Mouse (Mus musculus) retina, postnatal 1 day (tissue): Measurements from ENCODE around the gene Pias1.

Experiments
- DNase-seq: peaks from one replicate; pipeline ENCODE4 v3.0.0-alpha.2; 2012

Pias1 gene

DNA sequence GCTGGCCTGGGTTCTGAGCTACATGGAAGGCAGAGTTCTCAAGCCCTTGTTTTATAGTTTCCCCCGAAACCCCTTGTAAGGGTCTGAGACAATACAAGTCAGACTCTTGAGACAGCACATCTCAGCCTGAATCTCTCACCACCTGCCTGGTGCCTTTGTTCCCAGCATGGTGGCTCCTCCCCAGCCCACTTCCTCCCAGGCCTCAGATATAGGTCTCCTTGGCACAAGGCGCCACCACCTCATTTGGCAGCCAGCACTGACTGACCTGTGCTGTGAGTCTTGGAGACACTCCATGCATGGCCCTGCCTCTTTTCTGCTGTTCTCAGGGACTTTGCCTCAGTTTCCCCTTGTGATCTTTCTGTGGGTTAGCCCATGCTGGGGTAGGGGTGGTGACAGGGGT, 136.2 kb downstream of the Pias1 start:
- no peak for DNase-seq

DNA sequence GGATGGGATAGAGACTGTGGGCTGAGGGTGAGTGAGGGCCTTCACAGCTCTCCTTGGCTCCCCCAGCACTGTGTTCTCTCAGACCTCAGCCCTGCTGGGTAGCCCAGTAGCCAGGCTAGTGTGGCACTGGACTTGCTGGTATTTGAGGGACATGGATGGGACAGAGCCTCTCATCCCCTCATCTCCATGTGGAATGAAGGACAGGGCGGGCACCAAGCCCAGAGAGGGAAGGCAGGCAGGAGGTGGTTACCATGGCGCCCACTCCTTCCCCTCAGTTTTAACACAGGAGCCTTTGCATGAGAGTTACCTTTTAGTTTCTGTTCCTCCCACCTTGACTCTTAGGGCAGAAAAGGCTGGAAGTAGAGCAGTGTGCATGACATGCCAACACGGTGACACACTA, 139.1 kb downstream of the Pias1 start:
- no peak for DNase-seq

DNA sequence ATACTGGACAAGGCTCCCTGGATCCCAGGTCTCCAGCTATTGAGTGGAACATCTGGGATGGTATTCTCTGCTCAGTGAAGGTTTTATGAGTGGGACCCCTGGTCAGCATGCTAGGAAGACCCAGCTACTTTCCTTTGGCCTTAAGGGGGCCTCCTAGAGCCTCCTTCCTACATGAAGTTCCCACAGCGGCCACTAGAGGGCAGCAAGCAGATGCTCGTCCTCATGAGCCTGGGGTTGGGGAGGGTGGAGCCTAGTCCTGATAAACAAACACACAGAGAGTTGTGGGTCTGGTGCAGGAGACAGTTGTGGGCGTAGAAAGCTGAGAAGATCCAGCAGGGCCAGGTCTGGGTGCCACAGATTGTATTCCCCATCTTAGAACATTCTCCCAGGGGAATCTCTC, 140.0 kb downstream of the Pias1 start:
- DNase-seq = peak; percentile 92

DNA sequence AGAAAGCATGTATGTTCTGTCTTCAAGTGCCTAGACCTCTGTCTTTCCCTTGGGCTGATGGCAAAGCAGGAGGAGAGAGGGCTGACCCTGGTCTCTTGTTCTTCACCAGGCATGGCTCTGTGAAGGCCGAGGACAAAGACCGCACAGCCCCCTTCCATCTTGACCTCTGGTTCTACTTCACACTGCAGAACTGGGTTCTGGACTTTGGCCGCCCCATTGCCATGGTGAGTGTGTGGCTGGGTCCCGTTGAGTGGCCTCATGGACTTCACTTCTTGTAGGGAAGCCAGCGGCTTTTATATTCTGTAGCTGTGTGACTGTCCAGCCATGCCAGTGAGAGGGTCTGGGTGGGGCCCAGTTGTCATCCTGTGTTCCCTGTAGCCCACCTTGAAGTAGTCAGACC, 143.3 kb downstream of the Pias1 start:
- DNase-seq = no peak

DNA sequence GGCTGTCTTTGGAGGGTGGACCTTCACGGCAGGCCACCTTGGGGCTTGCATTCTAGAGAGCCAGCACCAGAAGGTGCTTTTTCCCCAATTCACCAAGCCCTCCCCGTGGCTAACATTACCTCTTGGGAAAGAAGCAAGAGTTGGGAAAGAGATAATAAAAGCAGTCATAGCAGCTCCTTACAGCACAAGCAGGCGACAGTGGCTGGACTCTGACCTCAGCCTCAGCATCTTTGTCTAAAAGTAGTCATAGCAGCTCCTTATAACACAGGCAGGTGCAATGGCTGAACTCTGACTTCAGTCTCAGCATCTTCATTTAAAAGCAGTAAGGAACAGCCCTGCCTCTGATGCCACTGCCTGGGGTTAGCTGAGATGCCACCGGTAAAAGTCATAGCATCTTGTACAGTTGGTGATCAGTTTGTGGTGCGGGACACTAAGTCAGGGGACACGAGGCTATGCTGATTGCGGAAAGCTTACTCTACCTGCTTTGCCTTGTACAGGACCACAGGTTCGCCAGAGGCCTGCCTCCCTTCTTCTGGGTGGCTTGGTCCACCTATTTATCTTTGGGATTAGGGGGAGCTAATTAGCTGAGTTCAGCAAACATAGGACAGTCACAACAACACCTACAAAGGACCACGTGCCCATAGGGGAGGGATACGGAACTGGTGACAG, 144.2 kb downstream of the Pias1 start:
- no peak for DNase-seq

DNA sequence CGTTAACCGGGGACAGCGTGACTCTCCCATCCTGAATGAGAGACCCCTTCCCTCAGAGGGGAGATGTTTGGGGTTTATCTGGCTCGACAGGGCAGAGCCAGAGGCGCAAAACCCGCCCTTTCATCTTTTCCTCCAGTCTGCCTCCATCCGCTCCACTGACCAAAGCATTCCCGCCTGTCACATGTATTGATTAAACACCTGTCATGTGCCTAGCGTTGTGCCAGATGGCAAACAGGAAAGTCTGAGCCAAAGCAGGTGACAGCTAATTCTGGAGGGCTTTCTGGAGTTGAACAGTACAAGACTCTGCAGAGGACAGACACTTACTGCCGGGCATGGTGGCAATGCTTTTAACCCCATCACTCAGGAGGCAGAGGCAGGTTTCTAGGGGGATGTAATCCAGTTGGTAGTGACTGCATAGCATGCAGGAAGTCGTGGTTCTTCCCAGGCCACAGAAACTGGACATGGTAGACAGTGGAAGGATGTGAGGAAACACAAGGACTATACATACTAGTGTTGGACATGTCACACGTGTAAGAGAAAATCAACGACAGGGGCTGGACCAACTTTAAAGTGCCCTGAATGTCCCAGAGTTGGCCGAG, 148.5 kb downstream of the Pias1 start:
- DNase-seq = peak; percentile 61

DNA sequence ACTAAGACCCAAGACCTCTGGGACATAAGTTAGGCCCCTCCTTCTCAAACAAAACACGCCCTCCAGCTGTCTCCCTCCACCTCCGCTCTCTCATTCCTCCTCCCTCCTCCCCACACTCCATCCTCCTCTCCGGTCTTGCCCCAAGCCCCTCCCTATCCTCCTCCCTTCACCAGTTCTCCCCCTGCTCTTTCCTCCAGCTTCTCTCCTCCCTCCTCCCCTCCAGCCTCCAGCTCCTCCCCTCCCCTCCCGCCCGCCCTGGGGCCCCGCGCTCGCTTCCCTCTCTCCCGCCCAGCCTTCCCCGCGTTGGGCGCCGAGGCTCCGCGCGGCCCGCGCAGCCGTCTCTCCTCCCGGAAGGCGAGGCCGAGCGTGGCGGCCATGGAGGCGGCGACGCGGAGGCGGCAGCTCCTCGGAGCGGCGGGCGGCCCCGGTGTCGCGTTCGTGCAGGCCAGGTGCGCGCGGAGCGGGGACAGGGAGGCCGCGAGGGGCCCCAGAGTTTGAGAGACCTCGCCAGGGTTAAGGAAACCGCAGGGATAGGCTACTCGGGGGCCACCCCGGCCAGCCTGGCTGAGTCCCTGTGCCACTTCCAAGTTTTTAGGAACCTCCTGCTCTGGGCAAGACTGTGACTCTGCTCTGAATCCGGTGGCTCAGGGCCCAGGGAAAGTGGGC, 149.1 kb downstream of the Pias1 start, which contains the start of gene Cln6:
Gene Cln6, plus strand, starts transcription at position 280 of the 666 bp plus-strand sequence.
- peak; percentile 95 for DNase-seq

DNA sequence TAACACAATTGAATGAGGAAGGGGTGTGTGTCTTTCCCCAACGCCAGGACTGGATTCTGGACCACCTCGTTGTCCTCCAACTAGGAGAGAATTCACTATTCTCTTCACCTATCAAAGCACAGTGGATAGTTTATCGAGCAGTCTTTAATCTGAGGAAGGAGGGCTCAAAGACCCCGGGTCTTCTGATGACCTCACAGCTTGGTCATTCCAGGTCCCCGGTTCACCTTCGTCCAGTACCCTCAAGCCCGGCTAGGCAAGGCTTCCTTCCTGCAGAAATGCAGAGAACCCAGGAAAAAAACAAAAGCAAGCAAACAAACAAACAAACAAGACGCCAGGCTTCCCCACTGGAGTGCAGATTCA, 149.6 kb downstream of the Pias1 start:
- DNase-seq = no peak

DNA sequence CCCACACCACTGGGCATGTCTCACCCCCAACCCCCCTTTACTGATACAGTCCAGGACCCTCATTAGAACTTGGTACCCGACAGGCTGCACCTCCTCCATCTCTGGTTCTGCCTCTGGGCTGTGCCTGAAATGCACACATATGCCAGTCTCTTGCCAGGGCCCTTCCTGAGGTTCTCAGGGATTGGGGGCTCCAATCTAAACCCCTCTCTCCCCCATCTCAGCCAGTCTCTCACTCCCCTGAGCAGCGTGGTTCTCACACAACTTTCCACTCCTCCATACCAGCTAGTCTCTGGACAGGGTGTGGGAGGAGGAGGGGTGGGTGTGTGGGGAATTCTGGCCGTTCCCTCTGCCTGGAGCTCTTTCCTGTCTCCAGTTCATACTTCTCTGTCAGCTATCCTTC, 150.1 kb downstream of the Pias1 start:
- no peak for DNase-seq

DNA sequence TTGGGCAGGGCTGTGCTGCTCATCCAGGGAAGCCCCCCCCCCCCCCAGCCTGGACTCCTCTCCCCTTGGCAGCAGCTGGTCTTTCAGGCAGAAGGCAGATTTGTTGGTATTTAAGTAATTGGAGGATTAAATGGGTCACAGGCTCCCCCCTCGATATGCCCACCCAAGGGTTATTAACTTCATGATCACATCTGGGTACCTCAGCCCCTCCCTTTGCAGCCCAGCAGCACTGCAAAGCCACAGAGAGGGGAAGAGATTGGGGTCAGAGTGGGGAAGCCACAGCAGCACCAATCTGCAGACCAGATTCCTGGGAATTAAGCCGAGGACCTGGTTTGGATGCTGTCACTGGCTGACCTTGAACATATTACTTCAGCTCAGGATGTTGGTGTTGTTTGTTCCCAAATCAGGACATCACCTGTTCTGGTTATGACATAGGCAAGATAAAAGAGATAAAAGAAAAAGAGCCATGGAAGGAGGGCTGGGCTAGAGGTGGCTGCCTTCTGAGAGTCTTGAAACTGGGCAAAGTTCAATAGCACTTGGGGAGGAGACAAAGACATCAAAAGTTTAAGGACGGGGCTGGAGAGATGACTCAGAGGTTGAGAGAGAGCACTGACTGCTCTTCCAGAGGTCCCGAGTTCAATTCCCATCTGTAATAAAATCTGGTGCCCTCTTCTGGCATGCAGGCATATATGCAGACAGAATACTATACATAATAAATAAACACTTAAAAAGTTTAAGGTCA, 151.8 kb downstream of the Pias1 start:
- peak; percentile 88 for DNase-seq

DNA sequence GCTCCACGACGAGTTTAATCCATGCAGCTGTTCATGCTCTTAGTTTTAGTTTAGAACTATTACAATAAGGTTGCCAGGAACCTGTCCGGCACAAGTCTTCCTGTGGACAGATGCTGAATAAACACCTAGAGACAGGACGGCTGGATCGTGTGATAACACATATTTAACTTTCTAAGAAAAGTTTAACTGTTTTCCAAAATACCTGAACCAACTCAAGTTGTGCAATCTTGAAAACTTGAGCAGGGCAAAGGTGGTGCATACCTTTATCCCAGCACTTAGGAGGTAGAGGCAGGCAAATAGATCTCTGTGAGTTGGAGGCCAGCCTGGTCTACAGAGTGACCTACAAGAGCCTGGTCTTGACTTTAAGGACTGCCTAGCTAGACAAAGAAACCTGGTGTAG, 152.8 kb downstream of the Pias1 start:
- DNase-seq = no peak

DNA sequence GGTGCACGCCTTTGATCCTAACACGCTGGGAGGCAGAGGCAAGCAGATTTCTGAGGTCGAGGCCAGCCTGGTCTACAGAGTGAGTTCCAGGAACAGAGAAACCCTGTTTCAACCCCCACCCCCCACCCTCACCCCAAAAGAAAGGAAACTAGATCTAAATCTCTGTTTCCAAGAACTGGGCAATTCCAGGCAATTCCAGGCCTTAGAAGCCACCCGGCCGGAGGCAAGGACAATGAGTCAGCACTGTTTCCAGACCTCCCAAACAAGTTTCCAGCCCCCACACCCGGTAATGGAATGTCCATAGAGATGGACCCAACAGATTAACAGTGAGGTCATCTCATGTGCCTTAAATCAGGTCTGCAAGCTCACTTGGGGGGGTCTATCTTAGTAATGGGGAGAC, 157.8 kb downstream of the Pias1 start:
- no peak for DNase-seq

DNA sequence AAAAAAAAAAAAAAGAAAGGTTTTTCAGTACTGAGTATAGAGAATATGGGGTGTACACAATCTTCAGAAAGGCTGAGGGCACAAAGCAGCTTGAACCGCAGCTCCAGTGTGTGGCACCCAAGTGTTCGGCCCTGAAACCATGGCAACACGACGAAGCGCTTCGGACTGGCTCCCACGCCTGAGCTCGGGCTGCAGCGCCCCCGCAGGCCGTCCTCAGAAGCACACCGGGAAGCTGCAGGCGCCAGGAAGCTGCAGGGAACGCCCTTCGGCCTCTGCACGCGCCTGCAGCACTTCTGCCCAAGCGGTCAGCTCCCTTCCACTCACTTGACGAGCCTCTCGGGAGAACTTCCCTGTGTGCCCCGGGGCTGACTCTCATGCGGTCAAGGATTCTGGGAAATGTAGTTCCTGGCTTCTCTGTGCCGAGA, 159.1 kb downstream of the Pias1 start:
- peak; percentile 98 for DNase-seq
